Mouse (Mus musculus) gastrocnemius, postnatal 10 days (tissue): ENCODE measurements at regions not wholly inside any gene's neighbourhood (a gene's known extent, or its start where the extent isn't known, plus 50 kb on each side); places are given as distances from the start of the nearest gene placed in this dataset.
A peak's percentile ranks its signal among the peaks of the same experiment; 100 is the strongest.

Source experiments
- DNase-seq: peaks from one replicate; pipeline ENCODE4 v3.0.0; 2021; ENCODE audit warnings: mixed read lengths

DNA sequence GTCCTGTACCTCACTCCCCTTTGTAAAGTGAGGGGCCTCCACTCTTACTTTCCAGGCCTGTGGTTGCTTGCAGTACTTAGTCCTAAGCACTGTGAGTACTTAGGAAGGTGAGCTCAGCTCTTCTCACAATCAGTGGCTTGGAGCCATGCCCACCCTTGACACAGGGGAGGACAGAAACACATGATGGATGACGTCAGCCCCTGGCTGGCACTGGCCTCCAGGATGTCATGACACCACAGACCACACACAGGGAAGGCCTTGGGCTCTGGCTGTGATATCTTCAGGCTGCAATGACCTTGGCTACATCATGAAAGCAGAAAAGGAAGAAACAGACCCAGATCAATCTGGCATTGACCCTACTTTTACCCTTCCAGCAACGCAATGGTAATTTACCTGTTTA, 113.0 kb upstream of the Zmiz1 start:
- no peak for DNase-seq

GRCm38 (mm10) chr14:25346813-25347610, 112.0 kb upstream of the Zmiz1 start:
- no peak for DNase-seq

DNA sequence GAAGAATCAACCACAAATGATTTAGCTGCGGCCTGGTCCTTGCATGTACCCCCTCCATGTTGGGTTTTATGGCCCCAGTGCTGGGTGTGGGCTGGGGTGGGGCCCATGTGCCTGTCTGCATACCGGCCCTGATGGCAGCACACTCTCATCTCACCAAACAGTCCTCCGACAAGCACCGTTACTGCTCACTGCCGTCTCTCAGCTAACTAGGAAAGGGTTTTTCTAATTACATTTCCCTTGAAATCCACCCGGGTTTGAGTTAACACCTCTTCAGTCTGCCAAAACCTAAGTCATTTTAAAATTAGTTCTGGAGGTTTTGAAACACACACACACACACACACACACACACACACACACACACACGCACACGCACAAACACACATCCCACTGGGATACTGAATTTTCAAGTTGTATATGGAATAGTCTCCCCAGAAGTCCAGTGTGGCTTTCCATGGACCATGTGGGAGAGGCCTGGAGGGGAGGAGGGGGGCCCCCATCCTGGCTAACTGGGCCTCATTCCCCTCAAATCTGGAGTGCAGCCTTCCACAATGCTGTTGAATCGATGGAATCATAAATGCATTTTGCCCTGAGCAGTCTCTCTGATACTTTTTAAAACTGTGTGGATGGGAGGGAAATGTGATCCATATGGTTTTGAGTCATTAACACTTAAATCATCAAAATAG, 108.6 kb upstream of the Zmiz1 start:
- no peak for DNase-seq

- peak; percentile 75 for DNase-seq
Observed at GRCm38 (mm10) chr14:25353804-25354203, 105.2 kb upstream of the Zmiz1 start.

DNA sequence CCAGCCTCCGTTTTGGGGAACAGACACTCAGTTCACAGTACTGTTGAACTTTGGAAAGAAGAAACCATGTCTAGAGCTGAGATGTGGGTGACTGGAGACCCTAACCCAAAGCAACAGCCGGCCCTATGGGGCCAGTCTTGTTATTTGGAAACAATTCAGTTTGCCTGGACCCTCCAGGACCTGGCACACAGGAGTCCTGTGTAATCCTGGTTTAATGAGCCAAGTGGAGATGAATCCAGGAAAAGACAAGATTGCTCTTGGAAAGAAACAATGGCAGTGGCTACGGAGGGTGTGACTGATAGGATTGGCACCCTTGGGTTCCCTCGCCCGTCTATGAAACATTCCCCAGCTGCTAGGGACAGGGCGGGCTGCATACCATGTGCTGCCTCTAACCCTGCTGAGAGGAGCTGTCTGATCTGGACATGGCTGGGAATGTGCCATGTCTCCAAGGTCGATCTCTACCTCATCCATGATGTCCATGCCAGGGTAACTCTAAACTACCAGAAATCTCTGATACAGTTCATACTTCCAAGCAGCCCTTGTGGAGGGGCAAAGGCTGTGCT, 104.6 kb upstream of the Zmiz1 start:
- no peak for DNase-seq

DNA sequence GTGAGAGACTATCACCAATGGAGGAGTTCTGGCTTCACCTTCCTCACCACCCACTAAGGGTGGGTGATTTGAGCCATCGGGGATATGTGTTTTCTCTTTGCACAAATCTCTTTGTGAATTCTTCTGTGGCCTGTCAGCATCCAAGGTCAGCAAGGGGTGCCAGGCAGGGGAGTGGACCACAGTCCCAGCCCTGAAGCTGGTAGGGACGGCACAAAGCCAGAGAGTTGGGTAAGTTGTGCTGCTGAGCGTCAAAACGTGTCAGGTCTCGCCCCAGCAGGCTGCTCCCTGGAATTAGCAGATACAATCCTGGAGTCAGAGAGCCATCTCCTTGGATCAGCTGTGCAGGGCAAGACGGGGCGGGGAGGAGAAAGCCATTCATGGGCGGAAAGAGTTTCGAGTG, 101.2 kb upstream of the Zmiz1 start:
- DNase-seq: no peak

- peak; percentile 46 for DNase-seq
Observed at GRCm38 (mm10) chr14:25359824-25360294, 99.1 kb upstream of the Zmiz1 start.

GRCm38 (mm10) chr14:25360726-25361125, 98.3 kb upstream of the Zmiz1 start:
- DNase-seq: no peak

DNA sequence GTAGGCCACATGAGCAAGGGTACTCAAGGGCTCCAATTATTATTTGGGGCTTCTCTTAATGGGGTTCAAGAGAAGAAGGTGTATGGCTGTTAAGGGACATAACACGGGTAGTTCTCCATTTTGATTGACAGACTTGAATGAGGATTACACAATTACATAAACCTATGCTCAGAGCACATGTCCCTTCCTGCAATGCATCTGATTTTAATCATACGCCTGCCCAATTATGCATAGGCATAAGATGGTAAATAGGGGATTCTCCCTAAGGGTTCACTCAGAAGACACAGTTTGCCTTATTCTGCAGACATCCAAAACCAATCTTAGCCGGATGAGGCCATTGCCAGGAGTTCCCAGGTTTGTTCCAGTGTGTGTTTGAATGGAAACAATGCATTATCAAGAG, 97.9 kb upstream of the Zmiz1 start:
- no peak for DNase-seq

- no peak for DNase-seq
Observed at GRCm38 (mm10) chr14:25362771-25363170, 96.2 kb upstream of the Zmiz1 start.

DNA sequence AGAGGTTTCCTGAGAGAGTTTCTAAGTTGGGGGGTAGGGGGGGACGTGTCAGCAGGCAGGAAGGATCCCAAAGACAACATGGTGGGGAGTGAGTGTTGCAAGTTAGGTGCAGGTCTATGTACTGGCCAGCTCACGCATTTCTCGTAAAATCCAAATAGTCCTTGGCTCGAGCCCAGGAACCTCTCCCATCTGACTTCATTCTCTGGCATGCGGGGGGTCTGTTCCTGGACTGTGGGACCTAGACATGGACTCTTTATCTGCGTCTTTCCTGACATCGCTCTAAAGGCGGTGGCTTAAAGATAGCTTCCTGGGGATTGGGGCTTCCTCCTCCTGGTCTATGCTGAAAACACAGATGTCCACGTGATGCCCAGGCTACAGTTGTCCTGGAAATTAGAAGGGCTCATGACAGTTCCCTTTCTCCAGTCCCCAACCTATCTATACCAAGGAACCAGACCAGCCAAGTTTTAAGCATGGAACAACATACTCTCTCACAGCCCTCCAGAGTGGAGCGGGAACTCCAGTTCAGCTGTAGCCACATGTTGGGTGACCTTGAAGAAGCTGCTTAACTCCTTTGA, 93.7 kb upstream of the Zmiz1 start:
- DNase-seq: peak; percentile 36

- DNase-seq: no peak
Observed at GRCm38 (mm10) chr14:25366009-25366408, 93.0 kb upstream of the Zmiz1 start.

- no peak for DNase-seq
Observed at GRCm38 (mm10) chr14:25370306-25371020, 88.5 kb upstream of the Zmiz1 start.

DNA sequence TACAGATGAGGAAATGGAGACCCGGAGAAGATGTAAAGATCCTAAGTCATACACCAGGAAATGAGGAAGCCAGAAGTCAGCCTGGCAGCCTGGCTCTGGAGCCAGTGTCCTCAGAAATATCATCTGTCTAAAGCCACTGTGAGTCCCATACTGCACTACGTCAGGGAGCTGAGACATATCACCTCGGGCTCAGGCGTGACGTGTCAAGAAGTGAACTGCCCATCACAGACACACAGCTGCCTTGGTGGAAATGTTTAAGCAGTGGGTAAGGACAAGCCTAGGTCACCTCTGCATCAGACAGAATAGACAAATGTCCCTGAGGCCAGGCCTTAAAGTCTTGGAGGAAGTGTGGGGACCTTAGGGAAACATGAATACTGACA, 88.0 kb upstream of the Zmiz1 start:
- DNase-seq: no peak

DNA sequence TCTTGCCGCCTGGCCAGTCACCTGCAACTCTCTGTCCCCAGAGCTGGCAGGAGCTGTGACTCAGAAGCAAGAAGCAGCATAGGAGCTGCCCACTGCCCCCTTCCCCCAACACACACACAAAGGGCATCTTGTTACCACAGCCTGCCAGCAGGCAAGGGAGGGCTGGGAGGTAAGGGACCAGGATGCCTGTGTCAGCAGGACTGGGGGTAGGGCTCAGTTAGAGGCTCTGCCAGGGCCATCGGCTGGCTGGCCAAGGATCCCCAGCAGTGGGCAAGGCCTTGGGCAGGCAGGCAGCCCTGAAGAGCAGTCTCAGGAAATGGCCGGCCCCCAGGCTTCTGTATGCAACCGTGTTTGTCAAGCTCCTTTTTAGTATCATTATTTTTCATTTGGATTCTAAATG, 87.3 kb upstream of the Zmiz1 start:
- peak; percentile 47 for DNase-seq

DNA sequence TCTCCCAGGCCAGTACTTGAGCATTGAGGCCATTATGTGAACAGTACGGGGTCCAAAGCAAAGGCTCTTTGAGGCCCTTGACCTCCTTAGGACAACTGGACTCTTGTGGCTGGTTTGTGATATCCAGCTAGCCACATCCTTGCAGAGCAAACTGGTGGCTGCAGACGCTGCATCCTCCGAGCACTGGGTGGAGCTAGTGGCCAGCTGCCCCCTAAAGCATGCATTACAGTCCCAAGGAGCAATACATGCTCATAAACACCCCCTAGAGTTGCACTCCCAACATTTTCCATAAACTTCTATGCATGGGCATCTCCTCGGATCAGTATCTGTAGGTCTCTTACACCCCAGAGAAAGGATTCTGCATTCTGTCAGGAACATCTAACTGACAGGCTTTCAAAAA, 86.4 kb upstream of the Zmiz1 start:
- no peak for DNase-seq

DNA sequence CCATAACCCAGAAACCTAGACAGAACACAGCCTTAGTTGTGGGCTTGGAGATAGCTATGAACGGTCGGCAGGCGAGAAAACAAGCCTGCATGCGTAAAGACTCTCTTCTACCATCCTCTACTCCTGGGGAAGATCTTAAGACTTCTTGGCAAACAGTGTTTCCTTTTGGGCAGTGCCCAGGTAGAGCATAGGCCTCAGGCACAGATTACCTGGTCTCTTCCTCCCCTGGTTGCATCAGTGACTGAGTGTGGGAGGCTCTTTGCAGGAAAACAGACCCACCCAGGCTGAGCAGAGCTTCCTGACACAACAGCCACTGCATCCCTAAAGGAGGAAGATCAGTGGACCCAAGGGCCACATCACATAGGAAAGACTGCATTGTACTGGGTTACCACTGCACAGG, 85.8 kb upstream of the Zmiz1 start:
- no peak for DNase-seq

- no peak for DNase-seq
Observed at GRCm38 (mm10) chr14:25375001-25375400, 84.0 kb upstream of the Zmiz1 start.

DNA sequence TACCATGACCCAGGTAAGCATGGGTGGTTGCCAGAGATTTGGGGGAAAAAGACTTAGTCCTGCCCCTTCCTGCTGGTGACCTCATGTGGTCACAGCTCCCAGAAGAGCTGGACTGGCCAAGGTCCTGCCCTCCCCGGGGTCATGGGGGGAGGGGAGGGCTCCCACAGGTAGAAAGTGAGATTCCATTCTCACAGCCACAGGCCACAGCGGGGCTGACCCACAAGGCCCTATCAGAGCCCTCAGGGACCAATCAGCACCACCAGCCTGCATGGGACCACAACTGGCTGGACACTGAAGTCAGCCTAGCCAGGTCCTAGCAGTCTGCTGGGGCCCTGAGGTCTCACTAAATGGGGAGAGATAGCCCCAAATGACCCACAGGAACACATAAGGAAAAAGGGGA, 81.9 kb upstream of the Zmiz1 start:
- DNase-seq: no peak

GRCm38 (mm10) chr14:25377554-25377899, 81.5 kb upstream of the Zmiz1 start:
- DNase-seq: no peak

- DNase-seq: peak; percentile 75
Observed at GRCm38 (mm10) chr14:25377900-25378716, 80.9 kb upstream of the Zmiz1 start.
